Mouse (Mus musculus): Measurements from ENCODE around the gene Pou2f2.

- TF ChIP-seq GATA1 (IDR thresholded peaks at IDR 0.05; ENCODE audit: borderline replicate concordance, low read length) = no peak
- TF ChIP-seq FLI1 (IDR thresholded peaks at IDR 0.05; ENCODE audit: low read length) = no peak
Observed at GRCm38 (mm10) chr7:25196107-25196506, 16.6 kb upstream of the Pou2f2 start.
